Mouse (Mus musculus): ENCODE data around the gene Ptpn23. TPM values are rescaled to one million over a fixed set of nuclear protein-coding genes. Genes with fewer than 3 reads are reported as not detected.

Gene Ptpn23
- polyA plus RNA-seq, 1 experiment from 2014 or later: 16.6 TPM

GRCm38 (mm10) chr9:110375668-110376067 is 32.3 kb downstream of the Ptpn23 start:
- Histone ChIP-seq H3K9me3 (ENCODE audit: control insufficient read depth, low read length) (no peaks in the 10 kb centered on the region), H3K4me3 (ENCODE audit: low read depth, low read length) (no peak overlapping the region), H3K27me3 (replicated peaks; ENCODE audit: control insufficient read depth, insufficient read depth, low read length) (no peaks in the 10 kb centered on the region), H3K4me1 (ENCODE audit: control insufficient read depth, insufficient read depth, low read length) (no peaks in the 10 kb centered on the region), H3K27ac (replicated peaks; ENCODE audit: low read depth, low read length) (no peak overlapping the region), H3K4me2 (ENCODE audit: low read depth, low read length) (no peak overlapping the region), H3K9ac (ENCODE audit: low read depth, low read length) (no peak overlapping the region), H3K36me3 (ENCODE audit: control insufficient read depth, insufficient read depth, low read length) (peaks cover 78% of the 10 kb centered on the region)
- ATAC-seq (ENCODE audit: low read depth) (no peak), DNase-seq (ENCODE audit: low spot score) (no peak)
- 85% methylated on average over 3 of the region's 3 CpGs for WGBS

GRCm38 (mm10) chr9:110373871-110374270 is 34.1 kb downstream of the Ptpn23 start:
- Histone ChIP-seq H3K4me3 (ENCODE audit: low read depth, low read length) (no peak overlapping the region), H3K36me3 (ENCODE audit: control insufficient read depth, insufficient read depth, low read length) (peaks cover 63% of the 10 kb centered on the region), H3K27me3 (replicated peaks; ENCODE audit: control insufficient read depth, insufficient read depth, low read length) (no peaks in the 10 kb centered on the region), H3K27ac (replicated peaks; ENCODE audit: low read depth, low read length) (no peak overlapping the region), H3K4me2 (ENCODE audit: low read depth, low read length) (no peak overlapping the region), H3K9ac (ENCODE audit: low read depth, low read length) (no peak overlapping the region), H3K9me3 (ENCODE audit: control insufficient read depth, low read length) (no peaks in the 10 kb centered on the region), H3K4me1 (ENCODE audit: control insufficient read depth, insufficient read depth, low read length) (no peaks in the 10 kb centered on the region)
- DNase-seq (ENCODE audit: low spot score): no peak
- no peak for ATAC-seq (ENCODE audit: low read depth)
- WGBS: 90% methylated on average over 13 of the region's 13 CpGs

- H3K27me3 ChIP-seq (replicated peaks; ENCODE audit: control insufficient read depth, insufficient read depth, low read length): no peaks in the 10 kb centered on the region
- H3K27ac ChIP-seq (replicated peaks; ENCODE audit: low read depth, low read length): no peak overlapping the region
- no peak for DNase-seq (ENCODE audit: low spot score)
- no peak overlapping the region for H3K4me3 ChIP-seq (ENCODE audit: low read depth, low read length)
- ATAC-seq (ENCODE audit: low read depth): no peak
- H3K4me2 ChIP-seq (ENCODE audit: low read depth, low read length): no peak overlapping the region
- H3K4me1 ChIP-seq (ENCODE audit: control insufficient read depth, insufficient read depth, low read length): peaks cover 2% of the 10 kb centered on the region; the same call in 1 of the 2 replicates
- no peak overlapping the region for H3K9ac ChIP-seq (ENCODE audit: low read depth, low read length)
- H3K36me3 ChIP-seq (ENCODE audit: control insufficient read depth, insufficient read depth, low read length): peaks cover 38% of the 10 kb centered on the region
- no peaks in the 10 kb centered on the region for H3K9me3 ChIP-seq (ENCODE audit: control insufficient read depth, low read length)
- 88% methylated on average over 3 of the region's 3 CpGs for WGBS
Measured at GRCm38 (mm10) chr9:110369860-110370259, 38.2 kb downstream of the Ptpn23 start.

GRCm38 (mm10) chr9:110366746-110367145 is 41.3 kb downstream of the Ptpn23 start:
- no peak overlapping the region for H3K4me2 ChIP-seq (ENCODE audit: low read depth, low read length)
- peaks cover 2% of the 10 kb centered on the region; the same call in 1 of the 2 replicates for H3K4me1 ChIP-seq (ENCODE audit: control insufficient read depth, insufficient read depth, low read length)
- H3K4me3 ChIP-seq (ENCODE audit: low read depth, low read length): no peak overlapping the region
- 0 out of 2 replicates have a peak overlapping the region, but pooled peaks have one; percentile 11 for H3K27ac ChIP-seq (replicated peaks; ENCODE audit: low read depth, low read length)
- H3K9me3 ChIP-seq (ENCODE audit: control insufficient read depth, low read length): no peaks in the 10 kb centered on the region
- WGBS: 51% methylated on average over 5 of the region's 5 CpGs
- no peak overlapping the region for H3K9ac ChIP-seq (ENCODE audit: low read depth, low read length)
- peak; percentile 31 for DNase-seq (ENCODE audit: low spot score)
- no peak for ATAC-seq (ENCODE audit: low read depth)
- H3K36me3 ChIP-seq (ENCODE audit: control insufficient read depth, insufficient read depth, low read length): peaks cover 33% of the 10 kb centered on the region
- no peaks in the 10 kb centered on the region for H3K27me3 ChIP-seq (replicated peaks; ENCODE audit: control insufficient read depth, insufficient read depth, low read length)

- Histone ChIP-seq H3K4me2 (ENCODE audit: low read depth, low read length) (no peak overlapping the region), H3K4me1 (ENCODE audit: control insufficient read depth, insufficient read depth, low read length) (peaks cover 2% of the 10 kb centered on the region; the same call in 1 of the 2 replicates), H3K27ac (replicated peaks; ENCODE audit: low read depth, low read length) (no peak overlapping the region), H3K27me3 (replicated peaks; ENCODE audit: control insufficient read depth, insufficient read depth, low read length) (no peaks in the 10 kb centered on the region), H3K36me3 (ENCODE audit: control insufficient read depth, insufficient read depth, low read length) (peaks cover 35% of the 10 kb centered on the region), H3K9ac (ENCODE audit: low read depth, low read length) (no peak overlapping the region), H3K9me3 (ENCODE audit: control insufficient read depth, low read length) (no peaks in the 10 kb centered on the region), H3K4me3 (ENCODE audit: low read depth, low read length) (no peak overlapping the region)
- WGBS: 79% methylated on average over 10 of the region's 10 CpGs
- ATAC-seq (ENCODE audit: low read depth): no peak
- DNase-seq (ENCODE audit: low spot score): no peak
Measured at GRCm38 (mm10) chr9:110362337-110362736, 45.7 kb downstream of the Ptpn23 start.

GRCm38 (mm10) chr9:110361299-110361698 is 46.7 kb downstream of the Ptpn23 start:
- no peak for ATAC-seq (ENCODE audit: low read depth)
- WGBS: 69% methylated on average over 12 of the region's 12 CpGs
- no peak overlapping the region for H3K4me3 ChIP-seq (ENCODE audit: low read depth, low read length)
- no peak overlapping the region for H3K27ac ChIP-seq (replicated peaks; ENCODE audit: low read depth, low read length)
- H3K9me3 ChIP-seq (ENCODE audit: control insufficient read depth, low read length): no peaks in the 10 kb centered on the region
- H3K9ac ChIP-seq (ENCODE audit: low read depth, low read length): no peak overlapping the region
- DNase-seq (ENCODE audit: low spot score): no peak
- H3K27me3 ChIP-seq (replicated peaks; ENCODE audit: control insufficient read depth, insufficient read depth, low read length): no peaks in the 10 kb centered on the region
- peaks cover 35% of the 10 kb centered on the region for H3K36me3 ChIP-seq (ENCODE audit: control insufficient read depth, insufficient read depth, low read length)
- H3K4me1 ChIP-seq (ENCODE audit: control insufficient read depth, insufficient read depth, low read length): no peaks in the 10 kb centered on the region
- no peak overlapping the region for H3K4me2 ChIP-seq (ENCODE audit: low read depth, low read length)

- WGBS: 57% methylated on average over 2 of the region's 2 CpGs
- H3K4me2 ChIP-seq (ENCODE audit: low read depth, low read length): no peak overlapping the region
- H3K4me3 ChIP-seq (ENCODE audit: low read depth, low read length): no peak overlapping the region
- H3K27ac ChIP-seq (replicated peaks; ENCODE audit: low read depth, low read length): no peak overlapping the region
- no peaks in the 10 kb centered on the region for H3K9me3 ChIP-seq (ENCODE audit: control insufficient read depth, low read length)
- ATAC-seq (ENCODE audit: low read depth) (no peak), DNase-seq (ENCODE audit: low spot score) (no peak)
- H3K36me3 ChIP-seq (ENCODE audit: control insufficient read depth, insufficient read depth, low read length): peaks cover 18% of the 10 kb centered on the region
- H3K9ac ChIP-seq (ENCODE audit: low read depth, low read length): no peak overlapping the region
- H3K4me1 ChIP-seq (ENCODE audit: control insufficient read depth, insufficient read depth, low read length): no peaks in the 10 kb centered on the region
- no peaks in the 10 kb centered on the region for H3K27me3 ChIP-seq (replicated peaks; ENCODE audit: control insufficient read depth, insufficient read depth, low read length)
Measured at GRCm38 (mm10) chr9:110358341-110358740, 49.7 kb downstream of the Ptpn23 start.

GRCm38 (mm10) chr9:110351932-110352632 is 55.9 kb downstream of the Ptpn23 start:
- Histone ChIP-seq H3K36me3 (ENCODE audit: control insufficient read depth, insufficient read depth, low read length) (peaks cover 4% of the 10 kb centered on the region; the same call in 1 of the 2 replicates), H3K9ac (ENCODE audit: low read depth, low read length) (no peak overlapping the region), H3K4me2 (ENCODE audit: low read depth, low read length) (no peak overlapping the region), H3K27me3 (replicated peaks; ENCODE audit: control insufficient read depth, insufficient read depth, low read length) (no peaks in the 10 kb centered on the region), H3K27ac (replicated peaks; ENCODE audit: low read depth, low read length) (no peak overlapping the region), H3K4me3 (ENCODE audit: low read depth, low read length) (no peak overlapping the region), H3K4me1 (ENCODE audit: control insufficient read depth, insufficient read depth, low read length) (no peaks in the 10 kb centered on the region), H3K9me3 (ENCODE audit: control insufficient read depth, low read length) (no peaks in the 10 kb centered on the region)
- 85% methylated on average over 8 of the region's 8 CpGs for WGBS
- peak; percentile 60; the same call in 1 of the 2 replicates for ATAC-seq (ENCODE audit: low read depth)
- no peak for DNase-seq (ENCODE audit: low spot score)

GRCm38 (mm10) chr9:110351350-110351749 is 56.7 kb downstream of the Ptpn23 start:
- Histone ChIP-seq H3K9me3 (ENCODE audit: control insufficient read depth, low read length) (no peaks in the 10 kb centered on the region), H3K9ac (ENCODE audit: low read depth, low read length) (no peak overlapping the region), H3K27ac (replicated peaks; ENCODE audit: low read depth, low read length) (no peak overlapping the region), H3K4me1 (ENCODE audit: control insufficient read depth, insufficient read depth, low read length) (no peaks in the 10 kb centered on the region), H3K27me3 (replicated peaks; ENCODE audit: control insufficient read depth, insufficient read depth, low read length) (no peaks in the 10 kb centered on the region), H3K36me3 (ENCODE audit: control insufficient read depth, insufficient read depth, low read length) (peaks cover 4% of the 10 kb centered on the region; the same call in 1 of the 2 replicates), H3K4me2 (ENCODE audit: low read depth, low read length) (no peak overlapping the region), H3K4me3 (ENCODE audit: low read depth, low read length) (no peak overlapping the region)
- DNase-seq (ENCODE audit: low spot score) (no peak), ATAC-seq (ENCODE audit: low read depth) (no peak)
- 84% methylated on average over 2 of the region's 2 CpGs for WGBS

Measured in embryonic facial prominence, embryonic 14.5 days (tissue).